Mouse (Mus musculus) regulatory T cell (primary cell): ENCODE data around the gene Thoc5.

Experiments
- in situ Hi-C: fragments of 300-600 bp; cut with MboI, MseI; formaldehyde crosslinking; loops from one replicate; pipeline ENCODE4 v1.15.1; 2025; ENCODE audit warnings: high pct_unique_total_duplicates

Thoc5 gene

DNA sequence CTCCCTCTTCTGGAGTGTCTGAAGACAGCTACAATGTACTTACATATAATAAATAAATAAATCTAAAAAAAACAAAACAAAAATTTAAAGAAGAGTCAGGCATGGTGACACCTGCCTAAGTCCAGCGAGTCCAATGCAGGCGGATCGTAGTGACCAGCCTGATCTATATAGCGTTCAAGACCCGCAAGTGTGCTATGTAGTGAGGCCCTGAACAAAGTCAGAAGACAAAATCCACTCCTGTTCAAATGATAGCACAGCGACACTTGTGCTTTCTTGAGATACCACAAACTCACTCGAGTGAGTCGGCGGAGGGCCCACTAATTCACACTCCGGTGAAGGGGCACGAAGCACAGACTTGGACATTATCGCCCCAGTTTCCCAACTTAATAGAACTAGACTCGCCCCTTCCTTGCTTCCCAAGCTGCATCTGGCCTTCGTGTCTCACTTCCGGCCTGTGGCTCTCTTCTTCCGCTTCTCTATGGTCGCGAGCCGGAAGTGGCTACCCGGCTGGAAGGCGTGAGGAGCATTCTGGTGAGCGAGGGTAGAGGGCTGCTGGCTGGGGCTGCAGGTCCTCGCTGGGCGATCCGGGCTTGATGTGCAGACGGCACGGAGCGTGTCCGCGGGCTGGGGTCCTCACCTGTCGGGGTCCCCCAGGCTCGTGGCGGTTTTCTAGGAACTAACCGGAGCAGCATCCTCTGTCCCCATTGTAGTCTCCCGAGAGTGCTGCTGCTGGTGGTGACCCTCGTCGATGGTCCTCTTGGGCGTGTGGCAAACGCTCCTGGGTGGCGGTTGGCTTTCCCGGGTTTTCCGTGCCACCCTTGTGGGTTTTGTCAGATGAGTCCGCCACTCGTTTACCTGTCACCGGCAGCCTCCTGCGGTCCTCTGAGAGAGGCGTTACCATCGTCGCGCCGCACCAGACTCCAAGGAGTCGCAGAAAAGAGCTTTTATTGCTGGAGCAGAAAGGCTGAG, at the start of gene Thoc5:
Gene Thoc5 (plus strand): TSS at position 473 of the 969 bp plus-strand sequence.
- in situ Hi-C loops = no loop called here

- in situ Hi-C loops = no loop called here
These were observed 46.5 kb upstream of the Thoc5 start for GRCm38 (mm10) chr11:4848483-4849248.

DNA sequence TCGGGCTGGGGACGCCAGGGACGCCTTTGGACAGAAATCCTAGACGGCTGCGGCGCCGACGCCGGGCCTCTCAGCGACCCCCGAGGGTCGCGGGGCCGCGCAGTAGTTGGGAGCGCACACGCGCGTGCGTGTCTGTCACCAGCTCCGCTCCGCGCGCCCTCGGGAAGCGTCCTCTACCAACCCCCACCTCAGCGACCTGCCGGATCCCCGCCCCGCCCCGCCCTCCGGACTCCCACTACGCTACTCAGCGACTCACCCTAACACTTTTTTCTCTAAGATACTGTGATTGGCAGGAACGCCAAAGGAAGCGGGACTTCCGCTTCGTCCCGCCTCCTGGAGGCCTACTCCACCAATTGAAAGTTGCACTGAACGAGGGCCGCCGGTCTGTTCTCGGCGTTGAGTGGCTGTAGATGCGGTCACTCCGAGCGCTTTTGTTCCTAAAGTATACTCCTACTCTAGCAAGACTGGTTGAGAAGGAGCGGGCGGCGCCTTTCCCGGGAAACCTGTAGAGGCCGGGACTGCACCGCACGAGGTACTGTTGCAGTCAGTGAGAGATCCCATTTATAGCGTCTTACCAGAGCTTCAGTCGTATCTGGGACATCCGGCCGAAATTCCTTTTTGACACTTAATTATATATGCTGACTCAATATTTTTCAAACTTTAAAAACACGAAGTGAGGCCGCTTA, 45.7 kb upstream of the Thoc5 start, which contains the start of gene Nf2:
Gene Nf2 (minus strand): TSS at position 279 of the 686 bp plus-strand sequence.
- in situ Hi-C loops = no loop called here

GRCm38 (mm10) chr11:4850404-4850803, 44.7 kb upstream of the Thoc5 start:
- in situ Hi-C loops = no loop called here

DNA sequence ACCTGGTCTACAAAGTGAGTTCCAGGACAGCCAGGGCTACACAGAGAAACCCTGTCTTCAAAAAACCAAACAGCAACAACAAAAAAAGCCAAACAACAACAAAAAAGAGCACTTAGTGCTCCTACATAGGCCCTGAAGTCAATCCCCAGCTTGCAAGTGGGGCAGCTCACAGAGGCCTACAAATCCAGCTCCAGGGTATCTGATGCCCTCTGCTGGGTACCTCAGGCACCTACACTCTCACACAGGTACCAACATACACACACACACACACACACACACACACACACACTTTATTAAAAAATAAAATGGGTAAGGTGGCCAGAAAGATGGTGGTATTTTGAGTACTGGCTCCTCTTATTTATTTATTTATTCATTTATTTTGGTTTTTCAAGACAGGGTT, 42.1 kb upstream of the Thoc5 start:
- in situ Hi-C loops = no loop called here

DNA sequence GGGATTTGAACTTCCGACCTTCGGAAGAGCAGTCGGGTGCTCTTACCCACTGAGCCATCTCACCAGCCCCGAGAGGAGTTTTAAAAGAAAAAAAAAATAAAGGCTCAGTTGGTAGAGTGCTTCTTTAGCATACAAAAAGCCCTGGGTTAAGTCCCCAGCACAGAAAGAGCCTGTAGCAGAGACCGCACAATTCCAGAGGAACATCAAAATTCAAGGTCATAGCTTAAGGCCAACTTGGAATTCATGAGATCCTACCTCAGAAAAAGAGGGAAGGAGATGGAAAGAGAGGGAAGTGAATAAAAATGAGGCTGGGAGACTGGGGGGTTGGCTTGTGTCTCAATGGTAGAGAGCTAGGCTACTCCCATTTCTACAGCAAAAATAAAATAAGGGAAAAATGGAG, 40.9 kb upstream of the Thoc5 start:
- in situ Hi-C loops = no loop called here

- in situ Hi-C loops = no loop called here
These were observed 36.7 kb upstream of the Thoc5 start for GRCm38 (mm10) chr11:4858416-4858815.

DNA sequence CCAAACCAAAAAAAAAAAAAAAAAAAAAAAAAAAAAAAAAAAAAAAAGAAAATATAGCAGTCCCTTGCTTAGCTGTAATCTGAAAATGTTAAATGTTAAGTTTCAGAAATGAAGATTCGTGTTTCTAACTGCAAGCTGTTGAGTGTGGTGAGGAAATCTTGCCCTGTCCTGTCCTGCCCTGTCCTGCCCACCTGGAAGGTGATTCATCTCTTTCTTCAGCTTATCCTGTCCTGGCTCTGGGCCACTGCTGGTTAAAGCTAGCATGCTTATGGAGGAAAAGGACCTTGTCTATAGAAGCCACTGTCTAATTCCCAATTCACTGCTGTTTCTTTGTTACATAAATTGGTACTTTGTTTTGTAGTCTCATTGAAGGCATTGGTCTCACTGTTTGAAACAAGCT, 34.1 kb upstream of the Thoc5 start:
- in situ Hi-C loops = no loop called here

GRCm38 (mm10) chr11:4861816-4862604, 33.1 kb upstream of the Thoc5 start:
- in situ Hi-C loops = no loop called here

GRCm38 (mm10) chr11:4862730-4863129, 32.4 kb upstream of the Thoc5 start:
- in situ Hi-C loops = no loop called here

GRCm38 (mm10) chr11:4865645-4866251, 29.4 kb upstream of the Thoc5 start:
- in situ Hi-C loops = no loop called here

- in situ Hi-C loops = no loop called here
These were observed 21.2 kb upstream of the Thoc5 start, which contains the start of gene Nipsnap1 for GRCm38 (mm10) chr11:4873755-4874475. Nipsnap1 (plus strand) TSS chr11:4873951.

DNA sequence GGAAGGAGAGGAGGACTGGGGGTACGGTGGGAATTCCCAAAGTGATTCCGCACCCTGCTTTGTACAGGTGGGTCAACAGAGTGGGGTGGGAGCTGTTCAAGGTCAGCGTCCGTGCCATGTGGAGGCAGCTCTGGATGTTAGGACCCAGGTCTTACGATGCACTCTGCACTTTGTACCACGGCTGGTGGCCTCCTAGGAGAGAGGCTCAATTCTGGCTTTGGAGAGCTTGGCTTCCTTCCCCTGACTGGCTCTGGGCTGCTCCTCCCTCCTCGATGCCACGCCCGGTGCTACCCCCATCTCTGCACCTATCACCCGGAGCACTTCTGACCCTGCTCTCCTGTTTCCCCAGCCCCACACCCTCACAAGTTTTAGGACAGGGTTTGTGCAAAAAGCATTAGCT, 20.6 kb upstream of the Thoc5 start:
- in situ Hi-C loops = no loop called here

GRCm38 (mm10) chr11:4881087-4881486, 14.0 kb upstream of the Thoc5 start:
- in situ Hi-C loops = no loop called here

DNA sequence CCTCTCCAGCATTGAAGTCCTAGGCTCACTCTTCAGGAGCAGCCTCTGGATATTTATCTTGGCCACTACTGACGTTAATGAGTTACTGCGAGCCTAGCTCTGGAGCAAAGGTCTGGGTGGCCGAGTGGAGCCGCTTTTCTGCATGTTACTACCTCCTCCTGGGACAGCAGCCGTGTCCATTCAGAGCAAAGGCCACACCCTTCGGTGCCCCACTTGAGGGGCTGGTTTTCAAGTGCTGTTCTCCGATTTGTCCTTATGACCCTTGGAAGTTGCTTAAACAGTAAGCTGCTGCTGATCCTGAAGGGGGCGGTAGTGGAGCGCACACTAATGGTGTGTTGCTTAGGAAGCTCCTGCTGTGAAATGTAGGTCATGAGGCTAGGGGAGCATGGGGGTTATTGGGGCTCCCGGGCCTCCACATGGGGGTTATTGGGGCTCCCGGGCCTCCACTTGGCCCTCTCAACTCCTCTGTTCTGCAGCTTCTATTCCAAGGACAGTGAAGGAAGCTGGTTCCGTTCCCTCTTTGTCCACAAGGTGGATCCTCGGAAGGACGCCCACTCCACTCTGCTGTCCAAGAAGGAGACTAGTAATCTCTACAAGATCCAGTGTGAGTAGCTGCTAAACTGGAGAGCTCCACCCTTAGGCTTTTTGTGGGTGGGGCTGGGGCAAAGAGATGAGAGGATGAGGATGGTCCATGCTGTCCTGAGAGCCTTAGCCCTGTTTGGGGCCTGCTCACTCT, 12.1 kb upstream of the Thoc5 start:
- in situ Hi-C loops = no loop called here

DNA sequence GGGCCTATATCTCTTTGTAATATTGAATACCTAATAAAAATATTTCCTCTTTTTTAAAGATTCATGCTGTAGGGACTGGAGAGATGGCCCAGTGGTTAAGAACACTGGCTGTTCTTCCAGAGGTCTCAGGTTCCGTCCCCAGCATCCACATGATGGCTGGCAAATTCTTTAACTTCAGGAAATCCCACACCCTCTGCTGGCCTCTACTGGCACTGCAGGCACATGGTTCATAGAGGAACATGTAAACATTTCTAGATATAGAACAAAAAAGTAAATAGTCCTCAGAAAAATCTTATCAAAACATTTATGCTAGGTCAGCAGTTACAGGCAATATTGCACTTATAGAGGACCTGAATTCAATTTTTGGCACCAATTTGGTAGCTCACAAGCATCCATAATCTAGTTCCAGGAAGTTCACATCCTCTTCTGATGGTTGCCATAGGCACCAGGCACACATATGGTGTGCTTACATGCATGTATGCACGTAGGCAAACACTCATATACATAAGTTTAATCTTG, 9.7 kb upstream of the Thoc5 start:
- in situ Hi-C loops = no loop called here

- in situ Hi-C loops = no loop called here
These were observed 8.1 kb upstream of the Thoc5 start for GRCm38 (mm10) chr11:4886987-4887386.

- in situ Hi-C loops = no loop called here
These were observed 5.3 kb downstream of the Thoc5 start for GRCm38 (mm10) chr11:4900437-4900836.

- in situ Hi-C loops = no loop called here
These were observed 6.8 kb downstream of the Thoc5 start for GRCm38 (mm10) chr11:4901956-4902355.
